Mouse (Mus musculus) limb, embryonic 12.5 days (tissue): Measurements from ENCODE around the gene Fap. TPM values are rescaled to one million over a fixed set of nuclear protein-coding genes. Genes with fewer than 3 reads are reported as not detected.

ENCODE experiments used
- ATAC-seq: fragments of 200-750 bp; cut with Nextera tagmentation; 2 replicates; pipeline ENCODE4 v1.8.0; 2017; ENCODE audit warnings: low read depth, moderate TSS enrichment; ENCODE audit not compliant: insufficient number of reproducible peaks, insufficient read depth, low FRiP score, low TSS enrichment
- H3K27ac ChIP-seq: fragments of 300-500 bp; sonication (generic); 2 replicates; pipeline ENCODE4 v1.5.1; 2016; ENCODE audit warnings: mild to moderate bottlenecking, moderate library complexity
- H3K27me3 ChIP-seq: fragments of 300-500 bp; sonication (generic); 2 replicates; pipeline ENCODE4 v1.6.1; 2016; ENCODE audit warnings: mild to moderate bottlenecking, moderate library complexity
- H3K36me3 ChIP-seq: fragments of 300-500 bp; sonication (generic); 2 replicates; pipeline ENCODE4 v1.6.1; 2016; ENCODE audit warnings: mild to moderate bottlenecking, moderate library complexity
- H3K4me1 ChIP-seq: fragments of 300-500 bp; sonication (generic); replicated peaks from 2 replicates; pipeline ENCODE4 v1.6.1; 2016
- H3K4me2 ChIP-seq: fragments of 300-500 bp; sonication (generic); 2 replicates; pipeline ENCODE4 v1.6.1; 2016; ENCODE audit warnings: mild to moderate bottlenecking, moderate library complexity
- H3K4me3 ChIP-seq: fragments of 300-500 bp; sonication (generic); replicated peaks from 2 replicates; pipeline ENCODE4 v1.5.1; 2016; ENCODE audit warnings: mild to moderate bottlenecking
- H3K9ac ChIP-seq: fragments of 300-500 bp; sonication (generic); replicated peaks from 2 replicates; pipeline ENCODE4 v1.6.1; 2016; ENCODE audit warnings: mild to moderate bottlenecking, moderate library complexity
- H3K9me3 ChIP-seq: fragments of 300-500 bp; sonication (generic); 2 replicates; pipeline ENCODE4 v1.6.1; 2016; ENCODE audit warnings: mild to moderate bottlenecking, moderate library complexity
- WGBS: fragments of 180-500 bp; shearing (Covaris S2); methylation state at CpG from one replicate; pipeline ENCODE4 v1.1.7; 2016; 5-methylcytosine and 5-hydroxymethylcytosine counted together
- polyA plus RNA-seq: library from polyadenylated mRNA; unstranded; fragments of >200 nt; fragmentation: Nextera tagmentation; extraction: Ambion mirVana; gene quantifications from 2 replicates; pipeline ENCODE4 v1.2.1, GENCODE M21; 2016

Fap gene
- polyA plus RNA-seq, 1 experiment from 2014 or later, result 2.8 TPM

DNA sequence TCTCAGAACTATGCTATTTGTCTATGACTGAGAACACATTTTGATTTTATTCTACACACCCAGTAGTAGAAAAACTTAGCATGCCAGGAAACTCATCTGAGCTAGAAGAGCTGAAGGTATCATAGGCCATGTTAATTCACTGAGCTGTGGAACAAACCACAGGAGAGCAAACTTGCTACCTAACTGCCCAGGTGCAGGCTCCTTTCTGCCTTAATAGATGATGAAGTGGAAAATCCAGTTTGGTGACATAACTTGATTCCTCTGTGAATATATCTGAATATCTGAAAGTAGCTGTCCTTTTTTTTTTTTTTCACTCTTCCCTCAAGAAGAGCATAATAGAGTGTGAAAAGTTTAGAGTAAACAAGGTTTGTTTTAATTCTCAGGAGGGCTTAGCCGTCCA, 42.8 kb downstream of the Fap start:
- H3K4me1 ChIP-seq, result no peaks in the 10 kb centered on the region
- H3K27me3 ChIP-seq, result no peaks in the 10 kb centered on the region
- H3K27ac ChIP-seq, result no peak overlapping the region
- no peak overlapping the region for H3K4me2 ChIP-seq
- H3K9ac ChIP-seq, result no peak overlapping the region
- H3K36me3 ChIP-seq, result no peaks in the 10 kb centered on the region
- H3K4me3 ChIP-seq, result no peak overlapping the region
- H3K9me3 ChIP-seq, result no peaks in the 10 kb centered on the region
- ATAC-seq, result no peak
- whole genome bisulfite sequencing, result 58% methylated on average over 1 of the region's 1 CpGs

DNA sequence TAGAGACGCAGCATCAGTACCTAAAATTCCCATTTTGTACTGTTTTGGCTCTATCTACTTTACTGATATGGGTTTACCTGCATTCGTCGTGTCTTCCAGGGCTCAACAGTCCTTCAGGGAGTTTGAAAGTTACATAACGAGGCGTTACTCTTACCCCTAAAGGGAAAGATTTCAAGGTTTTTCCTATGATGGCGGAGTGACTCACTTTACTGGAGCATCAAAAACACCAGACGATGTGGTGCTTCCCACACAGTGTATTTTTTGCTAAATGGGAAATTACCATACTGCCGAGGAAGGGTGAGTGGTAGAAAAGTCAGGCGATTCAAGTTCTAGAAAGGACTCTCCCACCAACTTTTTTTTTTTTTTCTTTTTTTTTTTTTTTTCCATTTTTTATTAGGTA, 47.5 kb downstream of the Fap start:
- no peaks in the 10 kb centered on the region for H3K27me3 ChIP-seq
- H3K4me2 ChIP-seq, result no peak overlapping the region
- no peaks in the 10 kb centered on the region for H3K4me1 ChIP-seq
- no peaks in the 10 kb centered on the region for H3K36me3 ChIP-seq
- no peak overlapping the region for H3K27ac ChIP-seq
- no peak for ATAC-seq
- no peak overlapping the region for H3K4me3 ChIP-seq
- no peak overlapping the region for H3K9ac ChIP-seq
- WGBS, result 86% methylated on average over 9 of the region's 9 CpGs
- H3K9me3 ChIP-seq, result no peaks in the 10 kb centered on the region

DNA sequence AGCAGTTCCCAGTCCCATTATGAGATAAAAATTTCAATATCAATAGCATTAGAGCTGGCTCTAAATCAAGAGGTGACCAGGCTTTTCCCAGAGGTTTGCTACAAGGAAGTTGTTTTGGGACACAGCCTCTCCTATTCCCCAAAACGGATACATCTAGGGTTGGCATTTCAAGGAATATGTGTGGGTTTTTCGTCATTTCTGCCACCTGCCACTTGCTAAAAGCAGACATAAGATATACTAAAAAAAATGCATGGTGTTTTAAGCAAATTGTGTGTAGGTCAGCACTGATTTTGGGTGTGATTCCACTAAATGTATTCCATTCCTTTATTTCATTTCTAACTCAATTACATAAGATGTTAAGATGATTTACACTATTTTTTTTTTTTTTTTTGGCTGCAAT, 56.1 kb downstream of the Fap start:
- Histone ChIP-seq H3K9me3 (no peaks in the 10 kb centered on the region), H3K27ac (no peak overlapping the region), H3K4me2 (no peak overlapping the region), H3K36me3 (no peaks in the 10 kb centered on the region), H3K9ac (no peak overlapping the region), H3K27me3 (no peaks in the 10 kb centered on the region), H3K4me1 (no peaks in the 10 kb centered on the region), H3K4me3 (no peak overlapping the region)
- no peak for ATAC-seq
- WGBS, result 76% methylated on average over 2 of the region's 2 CpGs

DNA sequence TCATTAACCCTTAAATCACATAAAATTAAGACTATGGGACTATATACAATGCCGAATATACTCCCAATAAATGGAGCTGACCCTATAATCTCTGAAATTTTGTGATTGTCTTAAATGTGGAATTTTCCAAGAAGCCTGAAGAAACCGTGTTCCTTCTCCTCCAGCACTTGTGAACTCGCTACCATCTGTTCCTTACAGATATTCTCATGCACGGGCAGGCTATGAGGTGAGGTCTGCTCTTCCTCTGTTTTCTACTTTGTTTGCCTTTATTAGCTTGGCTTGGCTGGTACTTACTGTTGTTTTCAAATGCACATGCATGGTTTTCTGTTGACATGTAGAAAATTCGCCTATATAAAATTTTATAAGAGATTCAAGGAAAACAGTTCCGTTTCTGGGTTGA, 59.4 kb downstream of the Fap start:
- H3K9me3 ChIP-seq, result no peaks in the 10 kb centered on the region
- 78% methylated on average over 6 of the region's 6 CpGs for WGBS
- no peak overlapping the region for H3K4me3 ChIP-seq
- no peak for ATAC-seq
- H3K4me1 ChIP-seq, result no peaks in the 10 kb centered on the region
- no peak overlapping the region for H3K27ac ChIP-seq
- H3K9ac ChIP-seq, result no peak overlapping the region
- no peak overlapping the region for H3K4me2 ChIP-seq
- no peaks in the 10 kb centered on the region for H3K36me3 ChIP-seq
- no peaks in the 10 kb centered on the region for H3K27me3 ChIP-seq

DNA sequence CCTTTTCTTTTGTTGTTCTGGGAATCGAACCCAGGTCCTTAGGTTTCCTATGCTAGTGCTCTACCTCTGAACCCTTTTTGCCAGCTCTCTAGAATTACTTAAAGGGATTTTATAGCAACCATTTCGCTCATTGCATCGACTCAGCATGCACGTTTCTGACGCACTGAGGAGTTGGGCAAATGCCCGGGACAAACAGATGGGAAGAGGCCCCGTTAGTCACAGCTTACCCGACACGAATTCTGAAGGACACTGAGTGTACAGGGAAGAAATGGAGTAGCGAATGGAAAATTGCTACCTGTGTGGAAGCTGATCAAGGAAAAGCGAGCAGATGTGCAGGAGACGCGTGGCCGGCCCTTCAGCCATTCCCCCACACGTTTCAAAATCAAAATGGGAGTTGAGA, 60.4 kb downstream of the Fap start:
- no peaks in the 10 kb centered on the region for H3K36me3 ChIP-seq
- 89% methylated on average over 15 of the region's 15 CpGs for WGBS
- no peak overlapping the region for H3K27ac ChIP-seq
- H3K9ac ChIP-seq, result no peak overlapping the region
- no peak for ATAC-seq
- no peaks in the 10 kb centered on the region for H3K9me3 ChIP-seq
- H3K4me1 ChIP-seq, result no peaks in the 10 kb centered on the region
- no peak overlapping the region for H3K4me3 ChIP-seq
- H3K27me3 ChIP-seq, result no peaks in the 10 kb centered on the region
- no peak overlapping the region for H3K4me2 ChIP-seq

DNA sequence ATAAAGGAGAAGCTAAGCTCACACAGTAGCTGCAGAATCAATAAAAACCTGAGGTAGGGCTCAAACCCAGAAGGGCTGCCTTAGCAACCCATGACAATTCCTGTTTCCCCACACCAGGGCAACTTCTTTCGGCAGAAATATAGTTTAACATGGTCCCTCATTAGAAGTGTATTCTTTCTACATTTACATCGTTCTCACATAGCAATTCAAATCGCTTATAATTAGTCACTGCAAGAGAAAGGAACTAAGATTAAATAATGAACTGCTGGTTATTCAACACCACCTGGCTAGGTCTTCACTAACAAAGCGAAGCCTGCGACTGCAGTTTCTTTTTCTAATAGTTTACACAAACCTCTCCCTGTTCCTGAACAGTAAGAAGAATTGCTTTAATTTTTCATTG, 66.7 kb downstream of the Fap start:
- Histone ChIP-seq H3K4me1 (no peaks in the 10 kb centered on the region), H3K27ac (no peak overlapping the region), H3K4me2 (no peak overlapping the region), H3K9me3 (no peaks in the 10 kb centered on the region), H3K27me3 (no peaks in the 10 kb centered on the region), H3K36me3 (no peaks in the 10 kb centered on the region), H3K4me3 (no peak overlapping the region), H3K9ac (no peak overlapping the region)
- 86% methylated on average over 5 of the region's 5 CpGs for WGBS
- ATAC-seq, result no peak

DNA sequence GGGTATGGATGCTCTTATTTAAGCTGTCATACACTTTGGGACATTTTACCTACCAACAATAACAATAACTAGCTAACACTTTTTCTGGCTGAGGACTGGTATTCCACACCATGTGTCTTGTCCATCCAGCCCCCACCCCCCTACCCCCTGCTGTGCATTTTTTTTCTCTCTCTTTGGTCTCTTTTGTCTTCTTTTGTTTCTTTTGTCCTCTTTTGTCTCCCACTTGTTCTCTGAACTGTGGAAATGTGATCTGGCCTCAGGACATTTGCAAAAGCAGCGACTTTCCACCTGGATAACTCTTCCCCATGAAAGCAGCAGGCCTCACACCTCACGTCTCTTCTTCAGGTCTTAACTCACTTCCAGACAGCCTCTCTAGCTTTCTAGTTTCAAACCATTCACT, 67.4 kb downstream of the Fap start:
- Histone ChIP-seq H3K4me2 (no peak overlapping the region), H3K36me3 (no peaks in the 10 kb centered on the region), H3K27me3 (no peaks in the 10 kb centered on the region), H3K27ac (no peak overlapping the region), H3K4me1 (no peaks in the 10 kb centered on the region), H3K4me3 (no peak overlapping the region), H3K9ac (no peak overlapping the region), H3K9me3 (no peaks in the 10 kb centered on the region)
- 57% methylated on average over 2 of the region's 2 CpGs for WGBS
- no peak for ATAC-seq

DNA sequence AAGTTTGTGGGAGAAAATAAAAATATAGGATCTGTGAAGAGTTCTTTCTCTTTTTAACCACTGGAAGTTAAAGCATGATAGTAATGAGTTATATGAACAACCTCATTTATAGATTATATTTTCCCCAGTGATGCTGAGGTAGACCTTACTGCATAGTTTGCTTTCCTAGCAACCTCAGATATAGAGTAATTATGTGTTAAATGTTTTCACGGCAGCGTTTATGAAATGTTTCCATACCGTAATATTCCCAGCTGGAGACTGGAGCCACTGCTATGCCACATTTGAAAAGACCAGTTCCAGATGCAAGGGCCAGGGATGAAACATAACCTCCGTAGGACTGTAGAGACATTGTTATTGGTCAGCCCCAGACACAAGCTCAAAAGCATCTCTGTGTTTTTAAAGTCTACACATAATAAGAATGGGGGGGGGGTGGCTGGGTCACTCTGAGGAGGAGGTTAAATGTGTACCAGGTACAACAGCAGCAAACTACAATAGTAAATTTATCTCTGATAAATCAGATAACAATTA, 69.5 kb downstream of the Fap start:
- ATAC-seq, result peak; percentile 56; the same call in 1 of the 2 replicates
- H3K27me3 ChIP-seq, result no peaks in the 10 kb centered on the region
- no peak overlapping the region for H3K9ac ChIP-seq
- no peak overlapping the region for H3K4me3 ChIP-seq
- H3K4me1 ChIP-seq, result no peaks in the 10 kb centered on the region
- H3K9me3 ChIP-seq, result no peaks in the 10 kb centered on the region
- no peak overlapping the region for H3K4me2 ChIP-seq
- WGBS, result 49% methylated on average over 4 of the region's 4 CpGs
- no peaks in the 10 kb centered on the region for H3K36me3 ChIP-seq
- no peak overlapping the region for H3K27ac ChIP-seq

DNA sequence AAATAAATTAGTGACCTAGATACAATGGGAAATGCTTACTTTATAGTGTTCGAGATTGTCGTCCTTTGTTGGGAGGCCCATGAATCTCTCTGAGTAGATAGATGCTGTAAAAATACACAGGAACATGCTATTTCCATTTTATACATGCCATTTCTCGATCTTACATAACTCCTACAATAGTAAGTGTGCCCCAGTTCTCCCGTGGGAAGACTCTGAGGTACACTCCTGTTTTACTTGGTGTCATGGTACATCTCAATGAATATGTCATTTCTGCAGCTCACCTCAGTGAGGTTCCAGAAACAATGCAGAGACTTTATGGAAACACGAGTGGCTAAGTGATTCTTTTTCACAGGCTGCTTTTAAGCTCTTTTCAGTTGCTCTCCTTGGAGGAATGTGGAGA, 70.5 kb downstream of the Fap start:
- Histone ChIP-seq H3K4me3 (no peak overlapping the region), H3K9ac (no peak overlapping the region), H3K4me1 (no peaks in the 10 kb centered on the region), H3K9me3 (no peaks in the 10 kb centered on the region), H3K4me2 (no peak overlapping the region), H3K27ac (no peak overlapping the region), H3K27me3 (no peaks in the 10 kb centered on the region; the same call in 1 of the 2 replicates), H3K36me3 (no peaks in the 10 kb centered on the region)
- 77% methylated on average over 5 of the region's 5 CpGs for WGBS
- no peak for ATAC-seq

DNA sequence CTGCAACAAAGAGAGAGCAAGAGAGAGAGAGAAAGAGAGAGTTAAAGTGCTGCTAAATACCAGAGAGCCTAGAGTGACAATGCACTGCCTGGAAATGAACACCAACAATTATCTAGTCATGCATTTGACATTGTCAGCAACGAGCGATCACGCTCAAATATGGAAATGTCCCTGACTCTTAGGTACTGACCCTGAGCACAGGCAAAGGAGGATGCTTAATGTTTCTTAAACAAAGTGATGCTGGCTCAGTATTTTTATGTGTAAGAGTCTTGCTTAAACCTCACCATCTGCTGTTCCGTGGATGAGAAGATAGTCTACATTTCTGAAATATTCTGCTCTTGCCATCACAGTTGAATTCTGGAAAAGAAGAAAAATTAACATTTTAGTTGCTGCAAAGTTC, 71.4 kb downstream of the Fap start:
- no peak overlapping the region for H3K4me2 ChIP-seq
- no peak for ATAC-seq
- no peaks in the 10 kb centered on the region for H3K9me3 ChIP-seq

DNA sequence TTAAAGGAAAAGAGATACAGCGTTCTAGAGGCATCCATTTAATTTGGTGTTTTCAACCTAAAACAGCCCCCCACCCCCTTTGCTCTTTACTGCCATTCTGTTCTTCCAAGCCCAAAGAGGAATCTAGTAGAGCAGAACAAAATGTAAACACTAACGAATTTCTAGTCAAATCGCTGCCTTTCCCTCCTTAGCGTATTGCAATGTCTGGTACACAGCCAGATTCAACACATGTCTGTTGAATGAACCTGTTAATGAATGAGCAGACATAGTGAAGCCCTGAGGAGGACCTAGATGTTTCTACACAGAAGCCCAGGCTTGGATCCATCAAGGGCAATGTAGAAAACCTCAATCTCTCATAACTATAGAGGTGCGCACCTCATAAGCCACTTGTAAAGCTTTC, 75.1 kb downstream of the Fap start:
- Histone ChIP-seq H3K27ac (no peak overlapping the region), H3K36me3 (no peaks in the 10 kb centered on the region), H3K4me2 (no peak overlapping the region), H3K27me3 (no peaks in the 10 kb centered on the region; the same call in 1 of the 2 replicates), H3K9me3 (no peaks in the 10 kb centered on the region), H3K4me3 (no peak overlapping the region), H3K4me1 (no peaks in the 10 kb centered on the region), H3K9ac (no peak overlapping the region)
- no peak for ATAC-seq
- WGBS, result 89% methylated on average over 5 of the region's 5 CpGs

More for the DNA sequence above, 71.4 kb downstream of the Fap start:
- no peaks in the 10 kb centered on the region for H3K4me1 ChIP-seq
- 90% methylated on average over 4 of the region's 4 CpGs for WGBS
- no peaks in the 10 kb centered on the region for H3K36me3 ChIP-seq
- no peak overlapping the region for H3K9ac ChIP-seq
- no peak overlapping the region for H3K27ac ChIP-seq
- H3K4me3 ChIP-seq, result no peak overlapping the region
- no peaks in the 10 kb centered on the region; the same call in 1 of the 2 replicates for H3K27me3 ChIP-seq

DNA sequence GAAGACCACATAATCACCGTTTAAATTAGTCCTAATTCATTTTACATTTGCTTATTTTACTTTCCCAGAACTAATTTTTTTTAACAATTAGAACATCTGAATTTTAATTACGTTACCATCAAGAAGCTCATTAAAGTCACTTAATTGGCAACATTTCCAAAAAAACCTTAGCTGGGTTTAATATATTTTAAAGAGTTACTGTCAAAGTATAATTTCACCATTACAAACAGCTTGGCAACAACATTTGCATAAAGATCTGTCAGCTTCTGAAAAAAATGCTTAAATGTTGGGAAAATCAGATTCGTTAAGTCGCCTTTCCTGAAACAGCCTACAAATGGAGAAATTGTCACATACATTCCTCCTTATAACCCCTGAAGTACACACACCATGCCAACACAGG, 75.8 kb downstream of the Fap start:
- no peak overlapping the region for H3K9ac ChIP-seq
- no peaks in the 10 kb centered on the region for H3K4me1 ChIP-seq
- no peak overlapping the region for H3K4me2 ChIP-seq
- no peaks in the 10 kb centered on the region for H3K9me3 ChIP-seq
- no peaks in the 10 kb centered on the region for H3K36me3 ChIP-seq
- H3K27ac ChIP-seq, result no peak overlapping the region
- 84% methylated on average over 4 of the region's 4 CpGs for WGBS
- H3K4me3 ChIP-seq, result no peak overlapping the region
- no peaks in the 10 kb centered on the region; the same call in 1 of the 2 replicates for H3K27me3 ChIP-seq
- ATAC-seq, result no peak
